Mouse (Mus musculus) liver, embryonic 16.5 days (tissue): Measurements from ENCODE around the gene Orai2. TPM values are rescaled to one million over a fixed set of nuclear protein-coding genes. Genes with fewer than 3 reads are reported as not detected.
"Not testable (repeated sequence)": the region's sequence is repeated elsewhere in the genome, so short reads cannot be mapped to it uniquely, and the experiment has no call there.

ENCODE experiments used
- ATAC-seq: fragments of 200-750 bp; cut with Nextera tagmentation; 2 replicates; pipeline ENCODE4 v1.8.0; 2017; ENCODE audit warnings: low read depth, mild to moderate bottlenecking, moderate number of reproducible peaks, moderate library complexity
- H3K27ac ChIP-seq: fragments of 300-500 bp; sonication (generic); 2 replicates; pipeline ENCODE4 v1.5.1; 2014; ENCODE audit warnings: mild to moderate bottlenecking, low read length
- H3K27me3 ChIP-seq: fragments of 300-500 bp; sonication (generic); 2 replicates; pipeline ENCODE4 v1.6.1; 2014; ENCODE audit warnings: low read depth, low read length, mixed read lengths; ENCODE audit not compliant: control insufficient read depth, insufficient read depth
- H3K36me3 ChIP-seq: fragments of 300-500 bp; sonication (generic); 2 replicates; pipeline ENCODE4 v1.6.1; 2014; ENCODE audit warnings: mild to moderate bottlenecking; ENCODE audit not compliant: control insufficient read depth, insufficient read depth
- H3K4me1 ChIP-seq: fragments of 300-500 bp; sonication (generic); 2 replicates; pipeline ENCODE4 v1.6.1; 2014; ENCODE audit warnings: low read depth, low read length, mixed read lengths; ENCODE audit not compliant: control insufficient read depth
- H3K4me2 ChIP-seq: fragments of 300-500 bp; sonication (generic); 2 replicates; pipeline ENCODE4 v1.6.1; 2014; ENCODE audit warnings: low read depth, low read length, mixed read lengths
- H3K4me3 ChIP-seq: fragments of 300-500 bp; sonication (generic); 2 replicates; pipeline ENCODE4 v1.5.1; 2014; ENCODE audit warnings: low read depth, mild to moderate bottlenecking, low read length
- H3K9ac ChIP-seq: fragments of 300-500 bp; sonication (generic); 2 replicates; pipeline ENCODE4 v1.6.1; 2014; ENCODE audit warnings: low read depth, low read length
- H3K9me3 ChIP-seq: fragments of 300-500 bp; sonication (generic); replicated peaks from 2 replicates; pipeline ENCODE4 v1.6.1; 2016; ENCODE audit warnings: low read length; ENCODE audit not compliant: control insufficient read depth
- WGBS: fragments of 180-500 bp; shearing (Covaris S2); extraction: QIAGEN DNeasy Blood & Tissue Kit; methylation state at CpG from one replicate; pipeline ENCODE4 v1.1.7; 2014; ENCODE audit not compliant: insufficient replicate concordance; 5-methylcytosine and 5-hydroxymethylcytosine counted together
- polyA plus RNA-seq: library from polyadenylated mRNA; unstranded; fragments of >200 nt; fragmentation: Nextera tagmentation; extraction: Ambion mirVana; gene quantifications from 2 replicates; pipeline ENCODE4 v1.2.1, GENCODE M21; 2015

Orai2 gene
- polyA plus RNA-seq, 1 experiment from 2014 or later = 4.0 TPM

- Histone ChIP-seq H3K4me1 (peaks cover 15% of the 10 kb centered on the region), H3K27me3 (no peaks in the 10 kb centered on the region), H3K9ac (no peak overlapping the region), H3K4me2 (no peak overlapping the region), H3K27ac (no peak overlapping the region), H3K36me3 (peaks cover 43% of the 10 kb centered on the region), H3K4me3 (no peak overlapping the region), H3K9me3 (no peaks in the 10 kb centered on the region)
- ATAC-seq = no peak
- WGBS = 83% methylated on average over 10 of the region's 10 CpGs
Observed at GRCm38 (mm10) chr5:136122165-136122564, 48.3 kb downstream of the Orai2 start.

- Histone ChIP-seq H3K4me1 (peaks cover 22% of the 10 kb centered on the region), H3K4me3 (peak overlapping the region; percentile 84), H3K27ac (peak overlapping the region; percentile 70), H3K27me3 (no peaks in the 10 kb centered on the region), H3K4me2 (peak overlapping the region; percentile 94), H3K9me3 (no peaks in the 10 kb centered on the region), H3K36me3 (peaks cover 8% of the 10 kb centered on the region), H3K9ac (peak overlapping the region; percentile 82)
- WGBS = under 1% methylated on average over 22 of the region's 22 CpGs
- ATAC-seq = peak; percentile 69
Observed at GRCm38 (mm10) chr5:136116784-136117112, 53.8 kb downstream of the Orai2 start.

GRCm38 (mm10) chr5:136115891-136116783 lies 54.4 kb downstream of the Orai2 start, which contains the start of gene Polr2j:
Gene Polr2j, plus strand, starts transcription at chr5:136116631.
- Histone ChIP-seq H3K27me3 (no peaks in the 10 kb centered on the region), H3K36me3 (peaks cover 8% of the 10 kb centered on the region), H3K4me2 (peak within 1 kb of the TSS; percentile 94), H3K9me3 (no peaks in the 10 kb centered on the region), H3K4me1 (peaks cover 22% of the 10 kb centered on the region), H3K4me3 (peak within 1 kb of the TSS; percentile 84), H3K9ac (peak within 1 kb of the TSS; percentile 82), H3K27ac (peak within 1 kb of the TSS; percentile 70)
- 3% methylated on average over 42 of the region's 42 CpGs for WGBS
- peak; percentile 97 for ATAC-seq

- not testable (repeated sequence) for H3K4me2 ChIP-seq, H3K36me3 ChIP-seq, H3K9me3 ChIP-seq, H3K4me3 ChIP-seq, H3K9ac ChIP-seq, H3K27me3 ChIP-seq, H3K27ac ChIP-seq, ATAC-seq
- 38% methylated on average over 4 of the region's 4 CpGs for WGBS
- peaks cover 22% of the 10 kb centered on the region for H3K4me1 ChIP-seq
Observed at GRCm38 (mm10) chr5:136113546-136113945, 57.0 kb downstream of the Orai2 start.

GRCm38 (mm10) chr5:136109042-136109441 lies 61.5 kb downstream of the Orai2 start:
- H3K27ac ChIP-seq = no peak overlapping the region
- H3K27me3 ChIP-seq = no peaks in the 10 kb centered on the region
- no peaks in the 10 kb centered on the region for H3K36me3 ChIP-seq
- no peak overlapping the region for H3K4me2 ChIP-seq
- H3K9me3 ChIP-seq = no peaks in the 10 kb centered on the region; the same call in 1 of the 2 replicates
- H3K4me3 ChIP-seq = no peak overlapping the region
- no peak for ATAC-seq
- H3K9ac ChIP-seq = no peak overlapping the region
- no peaks in the 10 kb centered on the region for H3K4me1 ChIP-seq
- 42% methylated on average over 3 of the region's 3 CpGs for WGBS

- 34% methylated on average over 2 of the region's 2 CpGs for WGBS
- no peak overlapping the region for H3K27ac ChIP-seq
- H3K9ac ChIP-seq = no peak overlapping the region
- no peaks in the 10 kb centered on the region; the same call in 1 of the 2 replicates for H3K9me3 ChIP-seq
- H3K4me3 ChIP-seq = no peak overlapping the region
- no peak for ATAC-seq
- no peaks in the 10 kb centered on the region for H3K36me3 ChIP-seq
- no peaks in the 10 kb centered on the region for H3K4me1 ChIP-seq
- no peak overlapping the region for H3K4me2 ChIP-seq
- H3K27me3 ChIP-seq = no peaks in the 10 kb centered on the region
Observed at GRCm38 (mm10) chr5:136108486-136108885, 62.0 kb downstream of the Orai2 start.

GRCm38 (mm10) chr5:136104511-136104910 lies 66.0 kb downstream of the Orai2 start:
- ATAC-seq = no peak

GRCm38 (mm10) chr5:136102099-136102820 lies 68.3 kb downstream of the Orai2 start:
- ATAC-seq = peak; percentile 78
- H3K27me3 ChIP-seq = no peaks in the 10 kb centered on the region
- H3K27ac ChIP-seq = no peak overlapping the region
- H3K4me3 ChIP-seq = peak overlapping the region; percentile 44
- 4% methylated on average over 41 of the region's 41 CpGs for WGBS
- H3K9me3 ChIP-seq = no peaks in the 10 kb centered on the region; the same call in 1 of the 2 replicates
- no peaks in the 10 kb centered on the region for H3K36me3 ChIP-seq
- H3K4me2 ChIP-seq = peak overlapping the region; percentile 65
- peak overlapping the region; percentile 29 for H3K9ac ChIP-seq
- H3K4me1 ChIP-seq = peaks cover 8% of the 10 kb centered on the region

More at GRCm38 (mm10) chr5:136104511-136104910, 66.0 kb downstream of the Orai2 start:
- Histone ChIP-seq H3K4me1 (peaks cover 8% of the 10 kb centered on the region), H3K27ac (no peak overlapping the region), H3K4me3 (no peak overlapping the region), H3K9ac (no peak overlapping the region), H3K36me3 (no peaks in the 10 kb centered on the region), H3K27me3 (no peaks in the 10 kb centered on the region), H3K4me2 (no peak overlapping the region), H3K9me3 (no peaks in the 10 kb centered on the region; the same call in 1 of the 2 replicates)
- WGBS = 81% methylated on average over 5 of the region's 5 CpGs

- H3K27me3 ChIP-seq = no peaks in the 10 kb centered on the region
- H3K9ac ChIP-seq = no peak overlapping the region
- no peaks in the 10 kb centered on the region for H3K36me3 ChIP-seq
- H3K4me3 ChIP-seq = no peak overlapping the region
- H3K4me1 ChIP-seq = peaks cover 8% of the 10 kb centered on the region
- H3K9me3 ChIP-seq = no peaks in the 10 kb centered on the region
- 67% methylated on average over 10 of the region's 10 CpGs for WGBS
- no peak overlapping the region for H3K27ac ChIP-seq
- no peak for ATAC-seq
- no peak overlapping the region for H3K4me2 ChIP-seq
Observed at GRCm38 (mm10) chr5:136098536-136098935, 72.0 kb downstream of the Orai2 start.
